Mouse (Mus musculus) C2C12 (cell line): ENCODE results near the gene Zbtb44. TPM values are rescaled to one million over a fixed set of nuclear protein-coding genes. Genes with fewer than 3 reads are reported as not detected.

Experiments
- H3K27me3 ChIP-seq: one replicate; pipeline ENCODE4 v1.6.1; 2011; ENCODE audit not compliant: control insufficient read depth, insufficient read depth, insufficient read length
- H3K36me3 ChIP-seq: one replicate; pipeline ENCODE4 v1.6.1; 2011; ENCODE audit not compliant: control insufficient read depth, insufficient read depth
- H3K4me3 ChIP-seq: one replicate; pipeline ENCODE4 v1.5.1; 2011; ENCODE audit warnings: mild to moderate bottlenecking, control low read depth; ENCODE audit not compliant: poor library complexity, insufficient read depth, severe bottlenecking
- H3K79me2 ChIP-seq: one replicate; pipeline ENCODE4 v1.6.1; 2011; ENCODE audit not compliant: control insufficient read depth, insufficient read depth
- H3K79me3 ChIP-seq: one replicate; pipeline ENCODE4 v1.6.1; 2011; ENCODE audit warnings: low read depth, control low read depth
- H3ac ChIP-seq: one replicate; pipeline ENCODE3; 2011; ENCODE audit warnings: low read depth; ENCODE audit not compliant: control insufficient read depth, insufficient read length
- CEBPB ChIP-seq: IDR thresholded peaks from one replicate; pipeline ENCODE4 v1.6.1; 2011; ENCODE audit warnings: low read depth, mild to moderate bottlenecking, control low read depth, moderate library complexity
- CTCF ChIP-seq: IDR thresholded peaks from one replicate; pipeline ENCODE4 v1.5.1; 2011; ENCODE audit not compliant: control insufficient read depth, insufficient read depth, insufficient read length
- FOSL1 ChIP-seq: IDR thresholded peaks from one replicate; pipeline ENCODE4 v1.8.0; 2011; ENCODE audit warnings: mild to moderate bottlenecking, low read length; ENCODE audit not compliant: poor library complexity, insufficient read depth, severe bottlenecking
- MAX ChIP-seq: IDR thresholded peaks from one replicate; pipeline ENCODE4 v1.6.1; 2011; ENCODE audit warnings: mild to moderate bottlenecking, control low read depth
- MYOD1 ChIP-seq: IDR thresholded peaks from one replicate; pipeline ENCODE4 v1.6.1; 2011; ENCODE audit warnings: low read depth; ENCODE audit not compliant: control insufficient read depth, insufficient read length
- MYOG ChIP-seq: IDR thresholded peaks from one replicate; pipeline ENCODE4 v1.6.1; 2011; ENCODE audit not compliant: control insufficient read depth, insufficient read length; ENCODE audit errors: extremely low read depth
- USF1 ChIP-seq: IDR thresholded peaks from one replicate; pipeline ENCODE4 v1.6.1; 2011; ENCODE audit warnings: low read depth, mild to moderate bottlenecking, control low read depth, moderate library complexity
- polyA plus RNA-seq: library from polyadenylated mRNA; unstranded; fragments of >200 nt; fragmentation: generic; extraction: Trizol; gene quantifications from one replicate; pipeline ENCODE4 v1.2.1, GENCODE M21; 2012; ENCODE audit warnings: missing spikeins

The Zbtb44 gene
- polyA plus RNA-seq, 1 experiment, result 4.0 TPM

- H3K4me3 ChIP-seq, result no peak overlapping the region
- H3K36me3 ChIP-seq, result no peaks in the 10 kb centered on the region
- no peaks in the 10 kb centered on the region for H3K79me3 ChIP-seq
- no peak overlapping the region for H3ac ChIP-seq
- H3K79me2 ChIP-seq, result no peaks in the 10 kb centered on the region
- TF ChIP-seq USF1 (no peak), MYOG (no peak), MAX (no peak), CTCF (no peak), FOSL1 (no peak)
- H3K27me3 ChIP-seq, result peaks cover 14% of the 10 kb centered on the region
Measured at GRCm38 (mm10) chr9:31089541-31089940, 59.1 kb downstream of the Zbtb44 start.

- H3K4me3 ChIP-seq, result no peak overlapping the region
- H3ac ChIP-seq, result no peak overlapping the region
- no peaks in the 10 kb centered on the region for H3K79me2 ChIP-seq
- H3K79me3 ChIP-seq, result no peaks in the 10 kb centered on the region
- peaks cover 14% of the 10 kb centered on the region for H3K27me3 ChIP-seq
- TF ChIP-seq MYOG, result no peak
- no peak for TF ChIP-seq CEBPB
- TF ChIP-seq MAX, result no peak
- no peak for TF ChIP-seq USF1
- no peak for TF ChIP-seq MYOD1
- TF ChIP-seq FOSL1, result no peak
- TF ChIP-seq CTCF, result no peak
- H3K36me3 ChIP-seq, result no peaks in the 10 kb centered on the region
Measured at GRCm38 (mm10) chr9:31090081-31091023, 59.9 kb downstream of the Zbtb44 start.

- Histone ChIP-seq H3K4me3 (no peak overlapping the region), H3ac (no peak overlapping the region), H3K79me2 (no peaks in the 10 kb centered on the region), H3K36me3 (no peaks in the 10 kb centered on the region), H3K79me3 (no peaks in the 10 kb centered on the region), H3K27me3 (peaks cover 17% of the 10 kb centered on the region)
- TF ChIP-seq FOSL1 (no peak), USF1 (no peak), CTCF (no peak), MAX (no peak), CEBPB (no peak), MYOD1 (no peak), MYOG (no peak)
Measured at GRCm38 (mm10) chr9:31091162-31091581, 60.7 kb downstream of the Zbtb44 start.

DNA sequence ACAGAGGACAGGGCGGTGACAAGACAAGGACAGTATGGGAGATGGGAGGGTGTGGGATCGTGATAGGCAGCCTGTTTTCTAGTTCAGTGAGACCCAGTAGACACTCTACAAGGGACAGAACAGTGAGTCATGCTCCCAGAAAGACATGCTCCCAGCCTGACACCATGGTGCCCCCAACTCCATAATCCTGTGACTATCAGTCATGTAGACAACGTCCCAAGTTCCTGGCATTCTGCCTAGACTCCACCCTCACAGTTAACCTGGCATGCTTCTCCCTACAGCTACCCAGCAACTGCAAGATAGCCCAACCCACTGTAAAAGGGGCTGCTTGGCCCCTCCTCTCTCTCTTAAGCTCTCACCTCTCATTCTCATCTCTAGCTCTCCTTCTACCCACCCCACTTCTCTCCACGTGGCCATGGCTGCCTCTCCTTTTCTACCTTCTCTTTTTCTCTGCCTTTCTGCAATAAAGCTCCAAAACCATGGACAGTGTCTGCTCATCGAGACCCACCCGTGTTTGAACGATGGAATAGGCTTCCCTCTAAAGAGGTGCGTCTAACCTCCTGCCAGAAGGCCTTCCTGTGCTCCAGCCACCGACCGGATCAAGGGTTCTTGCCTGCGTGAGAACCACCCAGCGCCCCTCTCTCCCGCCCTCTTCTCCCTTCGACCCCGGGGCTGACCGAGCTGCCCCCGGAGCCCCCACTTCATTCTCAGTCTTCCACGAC, 61.8 kb downstream of the Zbtb44 start:
- Histone ChIP-seq H3K27me3 (peaks cover 18% of the 10 kb centered on the region), H3K79me3 (no peaks in the 10 kb centered on the region), H3K4me3 (no peak overlapping the region), H3ac (no peak overlapping the region), H3K79me2 (no peaks in the 10 kb centered on the region), H3K36me3 (no peaks in the 10 kb centered on the region)
- TF ChIP-seq CTCF (no peak), FOSL1 (no peak), MAX (no peak), CEBPB (no peak), MYOD1 (no peak), USF1 (no peak), MYOG (no peak)

GRCm38 (mm10) chr9:31092833-31093195, 62.4 kb downstream of the Zbtb44 start:
- H3K4me3 ChIP-seq, result no peak overlapping the region
- H3K36me3 ChIP-seq, result no peaks in the 10 kb centered on the region
- H3K27me3 ChIP-seq, result peaks cover 14% of the 10 kb centered on the region
- no peaks in the 10 kb centered on the region for H3K79me2 ChIP-seq
- H3K79me3 ChIP-seq, result no peaks in the 10 kb centered on the region
- no peak for TF ChIP-seq CTCF
- no peak overlapping the region for H3ac ChIP-seq
